Mouse (Mus musculus): ENCODE results near the gene Olfr385. TPM values are rescaled to one million over a fixed set of nuclear protein-coding genes. Genes with fewer than 3 reads are reported as not detected.
"Not testable (repeated sequence)": the region's sequence is repeated elsewhere in the genome, so short reads cannot be mapped to it uniquely, and the experiment has no call there.

The Olfr385 gene
- not detected in 2 replicates for polyA plus RNA-seq (2014; fragmentation: Nextera tagmentation; extraction: Ambion mirVana)

DNA sequence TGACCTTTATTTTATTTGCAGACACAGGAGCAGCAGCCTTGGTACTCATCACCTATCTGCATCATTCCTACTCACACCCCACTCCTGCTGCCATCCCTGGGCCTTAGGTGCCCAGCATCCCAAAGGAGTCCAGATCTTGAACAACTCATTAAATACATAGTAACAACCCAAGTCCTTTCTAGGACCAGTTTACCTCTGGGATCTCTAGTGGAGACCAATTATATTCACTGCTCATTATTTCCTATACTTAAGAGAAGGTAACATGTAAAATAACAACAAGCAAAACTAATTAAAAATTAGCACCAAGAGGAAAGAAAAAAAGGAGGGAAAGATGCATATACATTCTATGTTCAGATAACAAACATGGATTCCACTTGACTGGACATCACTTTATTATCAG lies at the start of gene Olfr385:
Gene Olfr385 (minus strand): TSS at position 101 of the 400 bp plus-strand sequence.
- Histone ChIP-seq H3K4me3 (ENCODE audit: low read depth, low read length) (no peak within 1 kb of the TSS), H3K9me3 (ENCODE audit: control insufficient read depth, low read length) (no peaks in the 10 kb centered on the region; the same call in 1 of the 2 replicates), H3K4me2 (ENCODE audit: low read depth, severe bottlenecking) (no peak within 1 kb of the TSS), H3K36me3 (ENCODE audit: control insufficient read depth, insufficient read depth, low read length) (no peaks in the 10 kb centered on the region), H3K9ac (ENCODE audit: low read length) (no peak within 1 kb of the TSS), H3K27me3 (ENCODE audit: control insufficient read depth, insufficient read depth, low read length) (no peaks in the 10 kb centered on the region), H3K27ac (replicated peaks; ENCODE audit: low read depth, low read length) (no peak within 1 kb of the TSS), H3K4me1 (ENCODE audit: control insufficient read depth, insufficient read depth, low read length) (no peaks in the 10 kb centered on the region)
- ATAC-seq (ENCODE audit: insufficient number of reproducible peaks, low FRiP score, low TSS enrichment, low read depth) = no peak
- DNase-seq (ENCODE audit: low spot score) = no peak

DNA sequence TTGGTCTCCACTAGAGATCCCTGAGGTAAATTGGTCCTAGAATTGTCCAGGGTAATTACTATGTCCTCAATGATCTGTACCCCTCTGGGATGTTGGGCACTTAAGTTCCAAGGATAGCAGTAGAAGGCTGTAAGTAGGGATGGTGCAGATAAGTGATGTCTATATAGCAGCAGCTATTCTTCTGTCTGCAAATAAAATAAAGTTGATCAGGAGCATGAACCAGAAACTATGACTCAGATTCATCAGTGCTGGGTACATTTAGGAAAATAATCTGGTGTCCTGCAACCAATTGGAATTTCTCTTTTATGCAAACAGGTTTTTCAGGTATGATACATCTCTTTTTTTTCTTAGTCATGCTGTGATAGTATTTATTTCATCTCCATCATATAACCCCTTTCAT lies 5.5 kb upstream of the Olfr385 start, which contains the start of gene Olfr384:
Gene Olfr384 (plus strand): TSS at position 301 of the 400 bp plus-strand sequence.
- Histone ChIP-seq H3K9ac (ENCODE audit: low read length) (no peak within 1 kb of the TSS), H3K4me2 (ENCODE audit: low read depth, severe bottlenecking) (no peak within 1 kb of the TSS), H3K4me3 (ENCODE audit: low read depth, low read length) (no peak within 1 kb of the TSS), H3K4me1 (ENCODE audit: control insufficient read depth, insufficient read depth, low read length) (no peaks in the 10 kb centered on the region), H3K27ac (replicated peaks; ENCODE audit: low read depth, low read length) (no peak within 1 kb of the TSS), H3K9me3 (ENCODE audit: control insufficient read depth, low read length) (no peaks in the 10 kb centered on the region; the same call in 1 of the 2 replicates), H3K27me3 (ENCODE audit: control insufficient read depth, insufficient read depth, low read length) (no peaks in the 10 kb centered on the region), H3K36me3 (ENCODE audit: control insufficient read depth, insufficient read depth, low read length) (no peaks in the 10 kb centered on the region)
- DNase-seq (ENCODE audit: low spot score) (no peak), ATAC-seq (ENCODE audit: insufficient number of reproducible peaks, low FRiP score, low TSS enrichment, low read depth) (no peak)

DNA sequence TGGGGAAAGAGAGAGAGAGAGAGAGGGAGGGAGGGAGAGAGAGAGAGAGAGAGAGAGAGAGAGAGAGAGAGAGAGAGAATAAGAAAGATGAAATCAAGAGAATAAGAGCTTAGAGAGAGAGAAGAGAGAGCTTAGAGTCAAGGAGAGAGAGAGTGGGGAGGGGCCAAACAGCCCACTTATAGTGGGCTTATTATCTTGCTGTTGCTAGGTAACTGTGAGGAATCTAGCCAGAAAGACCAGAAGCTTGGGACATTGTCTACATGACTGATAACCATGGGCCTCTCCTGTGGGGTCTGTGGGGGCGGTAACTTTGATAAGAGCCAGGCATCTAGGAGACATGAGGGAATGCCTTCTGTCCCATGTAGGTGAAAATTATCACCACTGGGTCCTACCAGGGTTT lies 9.6 kb downstream of the Olfr385 start:
- DNase-seq (ENCODE audit: low spot score); H3K9ac ChIP-seq (ENCODE audit: low read length); ATAC-seq (ENCODE audit: insufficient number of reproducible peaks, low FRiP score, low TSS enrichment, low read depth); H3K4me1 ChIP-seq (ENCODE audit: control insufficient read depth, insufficient read depth, low read length); H3K36me3 ChIP-seq (ENCODE audit: control insufficient read depth, insufficient read depth, low read length); H3K27me3 ChIP-seq (ENCODE audit: control insufficient read depth, insufficient read depth, low read length); H3K27ac ChIP-seq (replicated peaks; ENCODE audit: low read depth, low read length); H3K9me3 ChIP-seq (ENCODE audit: control insufficient read depth, low read length); H3K4me3 ChIP-seq (ENCODE audit: low read depth, low read length); H3K4me2 ChIP-seq (ENCODE audit: low read depth, severe bottlenecking): not testable (repeated sequence)
- 83% methylated on average over 1 of the region's 1 CpGs for WGBS

DNA sequence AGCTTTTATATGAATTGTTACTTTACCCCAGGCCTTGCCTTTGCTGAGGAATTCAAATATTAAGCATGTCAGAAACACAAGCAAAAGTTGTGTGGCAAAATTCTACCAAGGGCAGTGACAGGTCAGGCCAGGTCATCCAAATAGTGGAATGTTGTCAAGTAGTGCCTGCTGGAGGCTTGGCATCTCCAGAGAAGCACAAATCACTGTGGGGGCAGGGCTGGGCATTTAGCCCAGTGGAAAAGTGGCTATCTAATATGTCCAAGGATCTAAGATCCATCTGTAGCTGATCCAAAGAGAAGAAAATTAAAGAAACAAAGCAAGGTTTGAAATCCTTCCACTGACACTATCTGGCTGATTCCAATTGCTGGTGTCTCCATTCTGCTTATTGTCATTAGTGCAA lies 12.9 kb downstream of the Olfr385 start:
- H3K27me3 ChIP-seq (ENCODE audit: control insufficient read depth, insufficient read depth, low read length) = no peaks in the 10 kb centered on the region
- DNase-seq (ENCODE audit: low spot score) (no peak), ATAC-seq (ENCODE audit: insufficient number of reproducible peaks, low FRiP score, low TSS enrichment, low read depth) (no peak)
- no peak overlapping the region for H3K27ac ChIP-seq (replicated peaks; ENCODE audit: low read depth, low read length)
- H3K4me1 ChIP-seq (ENCODE audit: control insufficient read depth, insufficient read depth, low read length) = no peaks in the 10 kb centered on the region
- H3K36me3 ChIP-seq (ENCODE audit: control insufficient read depth, insufficient read depth, low read length) = no peaks in the 10 kb centered on the region
- no peak overlapping the region for H3K4me2 ChIP-seq (ENCODE audit: low read depth, severe bottlenecking)
- H3K9me3 ChIP-seq (ENCODE audit: control insufficient read depth, low read length) = peaks cover 6% of the 10 kb centered on the region
- no peak overlapping the region for H3K9ac ChIP-seq (ENCODE audit: low read length)
- no peak overlapping the region for H3K4me3 ChIP-seq (ENCODE audit: low read depth, low read length)

Other genes with a start within 250 kb of the Olfr385 start
- not detected in 2 replicates for gene Olfr20, start 242.2 kb downstream of the Olfr385 start, polyA plus RNA-seq (2014; fragmentation: Nextera tagmentation; extraction: Ambion mirVana)
- gene Olfr376, start 221.8 kb downstream of the Olfr385 start, polyA plus RNA-seq (2014; fragmentation: Nextera tagmentation; extraction: Ambion mirVana) = not detected in 2 replicates
- gene Olfr1, start 193.4 kb downstream of the Olfr385 start, polyA plus RNA-seq (2014; fragmentation: Nextera tagmentation; extraction: Ambion mirVana) = not detected in 2 replicates
- not detected in 2 replicates for gene Olfr378, start 164.5 kb downstream of the Olfr385 start, polyA plus RNA-seq (2014; fragmentation: Nextera tagmentation; extraction: Ambion mirVana)
- not detected in 2 replicates for gene Olfr380, start 135.5 kb downstream of the Olfr385 start, polyA plus RNA-seq (2014; fragmentation: Nextera tagmentation; extraction: Ambion mirVana)
- gene Olfr381, start 101.4 kb downstream of the Olfr385 start, polyA plus RNA-seq (2014; fragmentation: Nextera tagmentation; extraction: Ambion mirVana) = not detected in 2 replicates
- not detected in 2 replicates for gene Olfr382, start 75.8 kb downstream of the Olfr385 start, polyA plus RNA-seq (2014; fragmentation: Nextera tagmentation; extraction: Ambion mirVana)
- not detected in 2 replicates for gene Olfr384, start 5.6 kb upstream of the Olfr385 start, polyA plus RNA-seq (2014; fragmentation: Nextera tagmentation; extraction: Ambion mirVana)
- gene Zfp735, start 95.8 kb upstream of the Olfr385 start, polyA plus RNA-seq (2014; fragmentation: Nextera tagmentation; extraction: Ambion mirVana) = not detected in 2 replicates
- not detected in 2 replicates for gene Olfr389, start 187.7 kb upstream of the Olfr385 start, polyA plus RNA-seq (2014; fragmentation: Nextera tagmentation; extraction: Ambion mirVana)
- not detected in 2 replicates for gene Olfr390, start 190.0 kb upstream of the Olfr385 start, polyA plus RNA-seq (2014; fragmentation: Nextera tagmentation; extraction: Ambion mirVana)
- not detected in 2 replicates for gene Olfr391-ps, start 210.0 kb upstream of the Olfr385 start, polyA plus RNA-seq (2014; fragmentation: Nextera tagmentation; extraction: Ambion mirVana)
- gene Olfr392, start 224.0 kb upstream of the Olfr385 start, polyA plus RNA-seq (2014; fragmentation: Nextera tagmentation; extraction: Ambion mirVana) = not detected in 2 replicates